Mouse (Mus musculus): Measurements from ENCODE around the gene Pcsk4. TPM values are rescaled to one million over a fixed set of nuclear protein-coding genes. Genes with fewer than 3 reads are reported as not detected.

Pcsk4 gene
- total RNA-seq, 2 experiments from 2014 or later: 2.3 to 2.8 TPM

DNA sequence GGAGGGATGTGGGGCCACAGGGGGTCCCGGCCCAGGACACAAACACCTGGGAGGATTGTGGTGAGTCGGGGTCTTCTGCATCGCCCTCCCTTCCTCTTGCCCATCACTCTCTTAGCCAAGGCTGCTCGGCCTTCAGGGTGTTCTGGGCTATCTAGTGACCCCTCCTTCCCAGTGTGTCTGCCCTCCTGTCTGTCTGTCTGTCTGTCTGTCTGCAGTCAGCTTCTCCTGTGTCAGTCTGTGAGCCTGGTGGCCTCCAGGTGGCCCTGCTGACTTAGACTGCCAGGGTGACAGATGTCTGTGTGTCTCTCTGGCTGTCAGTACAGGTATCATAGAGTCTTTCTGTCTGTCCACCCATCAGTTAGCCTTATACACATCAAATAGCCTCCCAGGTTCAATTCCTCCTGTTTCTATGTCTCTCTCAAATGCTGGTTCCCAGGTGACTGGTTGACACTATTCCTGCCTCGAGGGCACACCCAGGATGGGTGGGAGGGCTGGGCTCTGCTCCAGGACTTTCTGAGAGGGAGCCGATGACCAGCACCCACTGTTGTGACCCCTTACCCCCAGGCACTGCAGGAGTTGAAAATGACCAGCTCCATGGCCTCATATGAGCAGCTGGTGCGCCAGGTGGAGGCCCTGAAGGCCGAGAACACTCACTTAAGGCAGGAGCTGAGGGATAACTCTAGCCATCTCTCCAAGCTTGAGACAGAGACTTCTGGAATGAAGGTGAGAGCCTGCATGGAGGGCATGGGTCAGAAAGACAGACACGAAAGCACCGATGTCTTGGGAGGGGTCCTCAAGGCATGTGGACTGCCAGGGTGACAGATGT, 27.8 kb downstream of the Pcsk4 start:
- DNase-seq (ENCODE audit: extremely low spot score in 1 of 2, low spot score in 1 of 2): no peak

DNA sequence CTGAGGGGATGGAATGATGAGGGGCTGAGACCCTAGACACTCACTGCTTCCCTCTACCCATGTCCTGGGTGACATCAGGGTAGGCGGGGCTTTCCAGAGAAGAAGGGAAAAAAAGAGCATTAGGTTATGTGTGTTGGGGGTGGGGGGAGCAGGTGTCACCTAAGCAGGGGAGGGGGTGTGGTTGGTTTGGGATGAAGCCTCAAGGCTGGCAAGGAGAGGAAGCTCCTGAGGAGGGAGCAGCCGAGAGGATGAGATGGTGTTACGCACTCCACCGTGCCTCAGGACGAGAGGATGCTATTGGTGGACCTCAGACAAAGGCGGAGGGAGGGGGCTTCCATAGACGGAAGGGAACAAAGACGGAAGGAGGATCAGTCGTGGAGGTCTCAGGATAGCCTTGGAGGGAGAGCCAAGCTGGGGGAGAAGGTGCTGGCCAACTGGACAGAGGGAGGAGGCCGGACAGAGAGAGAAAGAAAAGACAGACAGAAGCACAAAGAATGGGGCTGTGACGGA, 28.6 kb downstream of the Pcsk4 start:
- DNase-seq (ENCODE audit: extremely low spot score in 1 of 2, low spot score in 1 of 2): no peak

- DNase-seq (ENCODE audit: extremely low spot score in 1 of 2, low spot score in 1 of 2): no peak
Measured at GRCm38 (mm10) chr10:80299824-80300223, 29.5 kb downstream of the Pcsk4 start.

GRCm38 (mm10) chr10:80299301-80299700, 30.0 kb downstream of the Pcsk4 start:
- DNase-seq (ENCODE audit: extremely low spot score in 1 of 2, low spot score in 1 of 2): no peak

GRCm38 (mm10) chr10:80298571-80299281, 30.6 kb downstream of the Pcsk4 start:
- DNase-seq (ENCODE audit: extremely low spot score in 1 of 2, low spot score in 1 of 2): peak; percentile 87 to 92

DNA sequence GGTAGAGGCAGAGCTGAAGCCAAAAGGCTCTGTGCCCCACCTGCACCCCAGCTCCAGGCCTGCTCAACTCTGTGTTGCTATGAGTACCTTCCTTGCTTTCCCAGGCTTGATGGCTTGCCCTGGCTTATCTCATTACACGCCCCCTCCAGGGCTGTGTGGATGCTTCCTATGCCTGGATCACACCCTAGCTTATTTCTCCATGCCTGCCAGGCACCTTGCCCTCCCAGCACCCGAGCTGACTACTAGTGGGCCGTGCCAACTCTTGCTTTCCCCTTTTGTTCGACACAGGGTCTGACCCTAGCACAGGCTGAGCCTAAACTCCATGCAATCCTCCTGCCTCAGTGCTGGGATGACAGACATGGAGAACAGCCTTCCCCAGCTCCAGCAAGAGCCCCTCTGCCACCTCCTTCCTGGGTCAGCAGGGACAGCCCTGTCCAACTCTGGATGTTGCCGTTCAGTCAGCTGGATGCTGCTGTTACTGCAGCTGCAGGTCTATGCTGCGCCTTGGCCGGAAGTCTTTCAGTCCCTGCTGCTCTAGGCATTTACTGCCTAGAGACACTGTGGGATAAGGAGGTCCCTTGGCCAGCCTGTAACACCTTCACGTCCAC, 31.7 kb downstream of the Pcsk4 start:
- no peak for DNase-seq (ENCODE audit: extremely low spot score in 1 of 2, low spot score in 1 of 2)

GRCm38 (mm10) chr10:80296824-80297223, 32.5 kb downstream of the Pcsk4 start:
- DNase-seq (ENCODE audit: extremely low spot score in 1 of 2, low spot score in 1 of 2): no peak

- DNase-seq (ENCODE audit: extremely low spot score in 1 of 2, low spot score in 1 of 2): peak; percentile 72 to 73
Measured at GRCm38 (mm10) chr10:80295618-80296425, 33.5 kb downstream of the Pcsk4 start, which contains the start of gene Apc2. Gene Apc2, plus strand, starts transcription at chr10:80295977.

DNA sequence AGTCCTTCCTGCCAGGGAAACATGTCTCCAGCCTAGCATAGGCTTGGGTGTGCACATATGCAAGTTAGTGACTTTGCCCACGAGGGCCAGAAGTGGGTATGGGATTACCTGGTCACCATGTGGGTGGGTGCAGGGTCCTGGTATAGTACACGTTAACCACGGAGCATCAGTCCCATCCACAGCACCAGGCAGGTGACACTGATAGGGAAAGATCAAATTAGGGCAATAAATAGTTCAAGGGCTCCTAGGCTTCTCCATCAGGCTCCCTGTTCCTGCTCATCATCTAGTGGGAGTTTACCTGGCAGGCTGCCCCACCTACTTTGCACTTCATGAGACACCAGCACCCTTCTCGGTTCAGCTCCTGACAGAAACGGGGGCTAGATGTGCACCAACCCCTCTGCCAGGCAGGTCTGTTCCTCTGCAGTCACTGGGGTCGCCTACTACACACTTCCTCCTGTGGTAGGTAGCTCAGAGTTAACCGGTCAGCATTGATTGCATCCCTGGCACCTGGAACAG, 34.5 kb downstream of the Pcsk4 start:
- no peak for DNase-seq (ENCODE audit: extremely low spot score in 1 of 2, low spot score in 1 of 2)

- no peak for DNase-seq (ENCODE audit: extremely low spot score in 1 of 2, low spot score in 1 of 2)
Measured at GRCm38 (mm10) chr10:80294311-80294710, 35.0 kb downstream of the Pcsk4 start.

GRCm38 (mm10) chr10:80293325-80293724, 36.0 kb downstream of the Pcsk4 start:
- no peak for DNase-seq (ENCODE audit: extremely low spot score in 1 of 2, low spot score in 1 of 2)

DNA sequence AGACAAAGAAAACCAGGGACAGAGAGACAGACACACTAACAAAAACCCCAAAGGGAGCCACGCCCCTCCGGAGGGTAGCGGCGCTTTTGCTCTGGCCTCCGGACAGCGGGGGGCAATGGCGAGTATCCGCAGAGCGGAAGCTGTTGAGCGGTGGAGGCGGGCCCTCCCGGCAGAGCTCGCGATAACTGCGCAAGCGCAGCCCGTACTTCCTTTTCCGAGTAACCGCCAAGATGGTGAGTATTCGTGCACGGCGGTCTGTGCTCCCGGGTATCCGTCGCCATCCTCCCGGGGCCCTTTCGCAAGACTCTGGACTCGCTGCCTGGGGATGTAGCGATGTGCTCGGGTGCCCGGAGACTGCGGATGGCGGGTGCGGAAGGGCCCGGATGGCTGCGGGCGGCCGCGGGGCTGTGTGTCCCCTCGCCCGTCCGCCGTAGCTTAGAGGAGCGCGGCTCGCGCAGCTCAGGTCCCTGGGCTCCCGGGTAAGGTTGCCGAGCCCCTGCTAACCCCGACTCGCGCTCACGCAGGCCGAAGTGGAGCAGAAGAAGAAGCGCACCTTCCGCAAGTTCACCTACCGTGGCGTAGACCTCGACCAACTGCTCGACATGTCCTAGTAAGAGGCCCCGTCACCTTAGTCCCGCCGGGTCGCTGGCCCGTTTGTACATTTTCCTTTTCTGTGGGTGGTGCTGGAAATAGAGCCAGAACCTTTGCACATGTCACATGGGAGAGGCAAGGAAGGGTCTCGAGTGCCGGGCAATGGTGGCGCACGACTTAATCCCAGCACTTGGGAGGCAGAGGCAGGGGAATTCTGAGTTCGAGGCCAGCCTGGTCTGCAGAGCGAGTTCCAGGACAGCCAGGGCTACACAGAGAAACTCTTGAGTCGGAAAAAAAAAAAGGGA, 36.8 kb downstream of the Pcsk4 start, which contains the start of gene Rps15:
Gene Rps15 (plus strand): TSS at position 203 of the 896 bp plus-strand sequence.
- peak; percentile 89 to 90 for DNase-seq (ENCODE audit: extremely low spot score in 1 of 2, low spot score in 1 of 2)

DNA sequence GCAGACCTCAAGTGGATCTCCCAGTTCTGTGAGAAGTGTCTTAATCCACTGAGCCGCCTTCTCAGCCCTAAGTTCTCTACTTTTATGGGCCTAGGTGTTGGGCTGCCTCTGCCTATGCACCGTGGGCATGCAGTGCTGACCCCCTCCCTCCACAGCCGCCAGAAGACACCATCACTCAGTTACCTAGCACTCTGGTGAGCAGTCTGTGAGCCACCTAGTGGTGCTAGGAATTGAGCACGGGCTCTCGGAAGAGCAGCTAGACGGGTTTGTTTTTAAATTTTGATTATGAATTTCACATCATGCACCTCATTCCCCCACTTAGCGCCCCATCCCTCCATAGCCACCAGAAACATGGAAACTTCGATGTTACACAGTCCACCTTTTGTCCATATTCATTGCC, 40.6 kb downstream of the Pcsk4 start:
- DNase-seq (ENCODE audit: extremely low spot score in 1 of 2, low spot score in 1 of 2): no peak

- no peak for DNase-seq (ENCODE audit: extremely low spot score in 1 of 2, low spot score in 1 of 2)
Measured at GRCm38 (mm10) chr10:80288097-80288496, 41.2 kb downstream of the Pcsk4 start.

- DNase-seq (ENCODE audit: extremely low spot score in 1 of 2, low spot score in 1 of 2): no peak
Measured at GRCm38 (mm10) chr10:80285222-80286070, 43.9 kb downstream of the Pcsk4 start.

- no peak for DNase-seq (ENCODE audit: extremely low spot score in 1 of 2, low spot score in 1 of 2)
Measured at GRCm38 (mm10) chr10:80282481-80283441, 46.5 kb downstream of the Pcsk4 start.

DNA sequence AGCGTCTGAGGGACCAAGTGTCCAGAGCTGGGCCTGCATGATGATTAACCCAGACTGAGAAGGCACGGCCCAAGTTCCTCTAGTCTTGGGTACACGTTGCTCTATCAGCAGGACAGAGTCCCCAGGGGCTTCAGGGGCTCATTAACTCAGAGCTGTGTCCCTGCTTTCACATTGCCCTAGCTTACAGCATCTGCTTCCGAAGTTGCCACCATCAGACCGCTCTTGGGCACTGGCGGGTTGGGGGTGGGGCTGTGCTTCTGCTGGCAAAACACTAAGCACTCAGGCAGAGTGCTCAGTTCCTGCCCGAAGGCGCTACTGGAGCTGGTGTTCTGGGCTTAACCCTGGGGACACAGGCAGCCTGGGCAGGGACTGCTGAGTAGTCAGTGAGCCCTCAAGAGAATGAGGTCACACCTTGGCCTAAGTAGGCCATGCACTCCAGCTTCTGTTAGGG, 47.4 kb downstream of the Pcsk4 start:
- no peak for DNase-seq (ENCODE audit: extremely low spot score in 1 of 2, low spot score in 1 of 2)

Measured in layer of hippocampus, postnatal 25 days (tissue).